Mouse (Mus musculus) MEL (cell line): ENCODE measurements around the gene Rapgef1. TPM values are rescaled to one million over a fixed set of nuclear protein-coding genes. Genes with fewer than 3 reads are reported as not detected.

ENCODE experiments used
- CHD1 ChIP-seq: IDR thresholded peaks from 2 replicates; pipeline ENCODE4 v1.6.1; 2012; ENCODE audit warnings: low read depth, mild to moderate bottlenecking, inconsistent platforms, low read length, improper control_type of control experiment
- E2F4 ChIP-seq: IDR thresholded peaks from 2 replicates; pipeline ENCODE4 v1.6.1; 2011; ENCODE audit warnings: low read depth, low read length, improper control_type of control experiment, borderline replicate concordance
- GABPA ChIP-seq: IDR thresholded peaks from 2 replicates; pipeline ENCODE4 v1.6.1; 2012; ENCODE audit warnings: low read depth, mild to moderate bottlenecking, inconsistent platforms, low read length, improper control_type of control experiment, moderate library complexity
- JUND ChIP-seq: IDR thresholded peaks from 2 replicates; pipeline ENCODE4 v1.6.1; 2011; ENCODE audit warnings: low read depth, mild to moderate bottlenecking, improper control_type of control experiment, low read length
- MEF2A ChIP-seq: IDR thresholded peaks from 2 replicates; pipeline ENCODE4 v1.6.1; 2014; ENCODE audit warnings: low read depth, mild to moderate bottlenecking, inconsistent platforms, low read length, improper control_type of control experiment; ENCODE audit not compliant: poor library complexity, insufficient replicate concordance, severe bottlenecking; ENCODE audit errors: extremely low read depth
- POLR2A ChIP-seq, 2 experiments: IDR thresholded peaks; 2 replicates each; pipeline ENCODE4 v1.6.1; 2011 to 2012; ENCODE audit warnings: low read length in 2 of 2, mild to moderate bottlenecking in 2 of 2, control low read depth in 1 of 2, improper control_type of control experiment in 1 of 2, low read depth in 1 of 2, moderate library complexity in 1 of 2; ENCODE audit not compliant: control insufficient read depth in 1 of 2, insufficient read depth in 1 of 2, poor library complexity in 1 of 2
- RAD21 ChIP-seq: IDR thresholded peaks from 2 replicates; pipeline ENCODE4 v1.6.1; 2011; ENCODE audit warnings: mild to moderate bottlenecking, low read depth, low read length, improper control_type of control experiment
- TBP ChIP-seq: IDR thresholded peaks from 2 replicates; pipeline ENCODE4 v1.8.0; 2011; ENCODE audit warnings: low read depth, low read length, improper control_type of control experiment
- USF2 ChIP-seq, 2 experiments: IDR thresholded peaks; 2 replicates each; pipeline ENCODE4 v1.6.1; 2011 to 2012; ENCODE audit warnings: improper control_type of control experiment in 2 of 2, low read length in 2 of 2, borderline replicate concordance in 1 of 2, inconsistent platforms in 1 of 2, low read depth in 1 of 2, mild to moderate bottlenecking in 1 of 2; ENCODE audit not compliant: insufficient read depth in 1 of 2
- polyA plus RNA-seq, 2 experiments: library from polyadenylated mRNA; stranded (reverse) in 1 of 2; unstranded in 1 of 2; fragments of >175 nt in 1 of 2; fragments of >200 nt in 1 of 2; gene quantifications; 2 replicates each; pipeline versions ENCODE4 v1.2.1 to v1.2.4; 2012; ENCODE audit warnings: low replicate concordance in 2 of 2, low read depth in 1 of 2; ENCODE audit not compliant: insufficient read length in 2 of 2, insufficient read depth in 1 of 2, missing spikeins in 1 of 2
- total RNA-seq: library from RNA; depleted of rRNA; stranded (reverse); fragments of 300-350 nt; gene quantifications from 2 replicates; pipeline ENCODE4 v1.2.3, GENCODE M21; 2012; rRNA removed

Rapgef1 gene
- total and polyA plus RNA-seq, 3 experiments: 57.2 to 88.3 (median 77.0) TPM

GRCm38 (mm10) chr2:29787937-29788681, 168.6 kb downstream of the Rapgef1 start, which contains the start of gene Trub2 (continued):
- TF ChIP-seq TBP (no peak), USF2 (IDR thresholded peaks at IDR 0.05; ENCODE audit: borderline replicate concordance in 1 of 2, insufficient read depth in 1 of 2, low read depth in 1 of 2, low read length in 2 of 2) (no peak), CHD1 (no peak), GABPA (no peak), MEF2A (no peak), POLR2A (IDR thresholded peaks at IDR 0.05; ENCODE audit: control insufficient read depth in 1 of 2, insufficient read depth in 1 of 2, low read depth in 1 of 2, low read length in 2 of 2, poor library complexity in 1 of 2) (peak; percentile 20 to 59; a peak in 2 of 4 replicates), JUND (no peak), E2F4 (no peak), RAD21 (no peak)

Other genes starting within 250 kb of the Rapgef1 start
- not detected in 2 replicates for gene Gm13420, start 132.0 kb downstream of the Rapgef1 start, total RNA-seq
- gene Gm13420, start 132.0 kb downstream of the Rapgef1 start, polyA plus RNA-seq: under 1 TPM in 1 of 2 experiments, not detected in 1; 0.07 TPM
- gene Gm13547, start 139.6 kb downstream of the Rapgef1 start, total RNA-seq: not detected in 2 replicates
- gene Gm13547, start 139.6 kb downstream of the Rapgef1 start, polyA plus RNA-seq: under 1 TPM in 1 of 2 experiments, not detected in 1; 0.86 TPM
- gene Coq4, start 167.8 kb downstream of the Rapgef1 start, total RNA-seq: 23.5 and 25.4 TPM in 2 replicates
- gene Coq4, start 167.8 kb downstream of the Rapgef1 start, polyA plus RNA-seq: 10 to 100 TPM in 1 of 2 experiments, not detected in 1; 33.2 TPM
- 34.8 and 40.9 TPM in 2 replicates for gene Trub2, start 168.8 kb downstream of the Rapgef1 start, total RNA-seq
- gene Trub2, start 168.8 kb downstream of the Rapgef1 start, polyA plus RNA-seq: 10 to 100 TPM in 1 of 2 experiments, not detected in 1; 44.7 TPM
- gene Slc27a4, start 182.9 kb downstream of the Rapgef1 start, total RNA-seq: 7.9 and 10.9 TPM in 2 replicates
- 10 to 100 TPM in 1 of 2 experiments, not detected in 1; 14.9 TPM for gene Slc27a4, start 182.9 kb downstream of the Rapgef1 start, polyA plus RNA-seq
- gene Urm1, start 200.4 kb downstream of the Rapgef1 start, total RNA-seq: 76.2 and 90.5 TPM in 2 replicates
- 100 to 1,000 TPM in 1 of 2 experiments, not detected in 1; 131 TPM for gene Urm1, start 200.4 kb downstream of the Rapgef1 start, polyA plus RNA-seq
- gene Cercam, start 249.4 kb downstream of the Rapgef1 start, total RNA-seq: 7.5 and 8.8 TPM in 2 replicates
- 10 to 100 TPM in 1 of 2 experiments, not detected in 1; 23.4 TPM for gene Cercam, start 249.4 kb downstream of the Rapgef1 start, polyA plus RNA-seq